Mouse (Mus musculus): Measurements from ENCODE around the gene St6galnac3.

DNA sequence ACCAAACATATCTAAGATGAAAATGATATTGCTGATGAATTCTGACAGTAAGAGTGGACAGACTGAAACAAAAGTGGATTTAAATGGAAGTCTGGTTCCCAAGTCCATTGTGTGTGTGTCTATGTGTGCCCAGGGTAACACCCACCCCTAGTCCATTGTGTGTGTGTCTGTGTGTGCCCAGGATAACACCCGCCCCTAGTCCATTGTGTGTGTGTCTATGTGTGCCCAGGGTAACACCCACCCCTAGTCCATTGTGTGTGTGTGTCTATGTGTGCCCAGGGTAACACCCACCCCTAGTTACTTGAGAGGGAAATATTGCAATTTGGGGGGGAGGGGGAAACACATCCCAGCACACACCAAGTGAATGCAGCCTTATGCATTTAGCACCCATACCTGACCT is 318.1 kb downstream of the St6galnac3 start:
- TF ChIP-seq POLR2A (IDR thresholded peaks at IDR 0.05; ENCODE audit: borderline replicate concordance, extremely low read depth, low read depth, low read length) (no peak), CTCF (IDR thresholded peaks at IDR 0.05; ENCODE audit: insufficient read depth, low read length) (no peak)

Data from lung, adult 2 months (tissue).